Mouse (Mus musculus) cerebellum, adult 9-10 months (tissue): ENCODE measurements around the gene Lmntd1.
"Not testable (repeated sequence)": the region's sequence is repeated elsewhere in the genome, so short reads cannot be mapped to it uniquely, and the experiment has no call there.

ENCODE experiments used
- DNase-seq: peaks from one replicate; pipeline ENCODE4 v3.0.0; 2022

Gene Lmntd1

GRCm38 (mm10) chr6:145338571-145339294, 275.4 kb downstream of the Lmntd1 start:
- peak; percentile 14 for DNase-seq

DNA sequence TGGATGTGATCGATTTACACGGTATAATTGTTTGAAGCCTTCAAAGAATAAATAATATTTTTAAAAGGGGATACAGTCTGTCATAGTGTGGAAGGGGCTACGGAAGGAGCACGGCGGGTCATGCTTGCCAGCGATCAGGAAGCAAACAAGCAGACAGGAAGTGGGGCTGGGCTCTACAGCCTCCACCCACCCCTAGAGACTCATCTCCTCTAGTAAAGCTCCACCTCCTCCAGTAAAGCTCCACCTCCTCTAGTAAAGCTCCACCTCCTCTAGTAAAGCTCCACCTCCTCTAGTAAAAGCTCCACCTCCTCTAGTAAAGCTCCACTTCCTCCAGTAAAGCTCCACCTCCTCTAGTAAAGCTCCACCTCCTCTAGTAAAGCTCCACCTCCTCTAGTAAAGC, 276.6 kb downstream of the Lmntd1 start:
- DNase-seq = not testable (repeated sequence)

- DNase-seq = no peak
Observed at GRCm38 (mm10) chr6:145335876-145336768, 278.0 kb downstream of the Lmntd1 start.

GRCm38 (mm10) chr6:145334211-145334610, 279.9 kb downstream of the Lmntd1 start:
- no peak for DNase-seq

DNA sequence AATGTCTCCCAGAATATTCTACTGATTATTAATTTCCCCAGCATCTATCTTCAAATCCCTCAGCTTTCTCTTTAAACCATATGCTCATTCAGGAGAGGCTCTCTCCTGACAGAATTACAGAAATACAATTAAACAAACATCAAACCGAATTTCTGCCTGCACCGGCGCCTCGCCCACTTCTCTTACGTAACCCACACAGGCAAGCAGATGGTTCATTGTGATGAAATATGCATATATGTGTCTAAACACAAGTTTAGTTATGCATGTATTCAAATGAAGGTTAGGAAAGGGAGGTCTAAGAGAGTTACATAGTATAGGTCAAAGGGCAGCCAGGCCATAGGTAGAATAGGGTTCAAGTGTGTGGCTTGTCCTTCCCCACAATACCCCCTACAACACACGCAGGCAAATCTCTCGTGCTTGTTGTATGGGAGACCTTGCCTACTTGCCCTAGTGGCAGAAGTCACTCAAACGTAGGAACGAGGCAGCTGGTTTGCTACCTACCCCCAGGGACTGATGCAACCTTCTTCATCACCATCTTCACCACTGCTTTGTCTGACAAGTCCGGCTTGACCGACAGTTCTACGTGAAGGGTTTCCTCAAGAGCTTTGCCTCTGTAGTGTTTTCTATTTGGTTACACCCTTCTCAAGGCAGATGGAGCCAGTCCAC, 287.8 kb downstream of the Lmntd1 start:
- no peak for DNase-seq

DNA sequence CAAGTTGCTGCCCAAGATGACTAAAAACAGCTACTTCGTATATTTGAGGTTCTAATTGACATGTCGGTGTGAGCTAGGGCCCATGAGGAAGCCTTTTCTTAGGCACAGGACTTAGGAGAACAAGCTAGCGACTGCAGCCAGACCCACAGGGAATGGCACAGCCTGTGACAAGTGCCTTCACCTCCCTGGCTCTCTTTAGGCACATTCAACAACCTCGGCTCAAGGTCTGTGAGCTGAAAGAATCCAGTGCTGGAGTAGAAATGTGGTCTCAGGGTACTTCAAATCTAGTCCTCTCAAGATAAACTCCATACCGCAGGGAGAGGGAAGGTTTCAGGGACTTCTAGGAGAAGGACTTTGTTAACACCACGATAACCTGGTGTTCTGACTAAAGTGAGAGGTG, 289.0 kb downstream of the Lmntd1 start:
- DNase-seq = no peak

- DNase-seq = no peak
Observed at GRCm38 (mm10) chr6:145324470-145324869, 289.6 kb downstream of the Lmntd1 start.

DNA sequence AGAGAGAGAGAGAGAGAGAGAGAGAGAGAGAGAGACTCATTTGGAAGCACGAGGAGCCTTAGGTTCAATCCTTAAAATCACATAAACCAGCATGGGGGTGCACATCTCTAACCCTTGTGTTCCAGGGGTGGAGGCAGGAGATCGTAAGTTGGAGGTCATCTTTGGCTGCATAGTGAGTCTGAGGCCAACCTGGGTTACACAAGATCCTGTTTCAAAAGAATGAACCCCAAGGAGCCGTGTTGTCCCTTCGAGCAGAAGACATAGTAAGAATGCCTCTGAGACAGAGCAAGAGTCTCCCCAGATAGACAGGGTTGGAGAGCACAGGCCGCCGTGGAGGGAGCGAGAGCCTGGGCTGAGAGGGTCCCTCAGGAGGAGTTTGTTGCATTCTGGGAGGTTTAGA, 291.9 kb downstream of the Lmntd1 start:
- no peak for DNase-seq

GRCm38 (mm10) chr6:145320156-145320555, 294.0 kb downstream of the Lmntd1 start:
- DNase-seq = no peak
